Mouse (Mus musculus) megakaryocyte, embryonic 14.5 days (primary cell): ENCODE measurements at regions not wholly inside any gene's neighbourhood (a gene's known extent, or its start where the extent isn't known, plus 50 kb on each side); places are given as distances from the start of the nearest gene placed in this dataset.

ENCODE experiments used
- FLI1 ChIP-seq: IDR thresholded peaks from 2 replicates; pipeline ENCODE4 v1.6.1; 2012; ENCODE audit warnings: low read length, inconsistent platforms, mixed read lengths
- GATA1 ChIP-seq: IDR thresholded peaks from 3 replicates; pipeline ENCODE4 v1.6.1; 2012; ENCODE audit warnings: mixed read lengths, low read length, inconsistent platforms, borderline replicate concordance

- TF ChIP-seq GATA1 (no peak), FLI1 (no peak)
These were observed 306.3 kb downstream of the Gm11361 start for GRCm38 (mm10) chr13:28563585-28563984.
